Mouse (Mus musculus) right cerebral cortex, postnatal 10 days (tissue): ENCODE results near the gene Ddx43.

Experiments used
- DNase-seq, 2 experiments: peaks; one replicate each; pipeline ENCODE4 v3.0.0; 2021; ENCODE audit warnings: low spot score in 2 of 2

Ddx43 gene

GRCm38 (mm10) chr9:78442579-78443392, 47.2 kb downstream of the Ddx43 start, which contains the start of gene Cgas:
TSS of gene Cgas (minus strand) at chr9:78443237.
- peak; percentile 51 to 59 for DNase-seq

- no peak for DNase-seq
Observed at GRCm38 (mm10) chr9:78447606-78447972, 52.0 kb downstream of the Ddx43 start.

DNA sequence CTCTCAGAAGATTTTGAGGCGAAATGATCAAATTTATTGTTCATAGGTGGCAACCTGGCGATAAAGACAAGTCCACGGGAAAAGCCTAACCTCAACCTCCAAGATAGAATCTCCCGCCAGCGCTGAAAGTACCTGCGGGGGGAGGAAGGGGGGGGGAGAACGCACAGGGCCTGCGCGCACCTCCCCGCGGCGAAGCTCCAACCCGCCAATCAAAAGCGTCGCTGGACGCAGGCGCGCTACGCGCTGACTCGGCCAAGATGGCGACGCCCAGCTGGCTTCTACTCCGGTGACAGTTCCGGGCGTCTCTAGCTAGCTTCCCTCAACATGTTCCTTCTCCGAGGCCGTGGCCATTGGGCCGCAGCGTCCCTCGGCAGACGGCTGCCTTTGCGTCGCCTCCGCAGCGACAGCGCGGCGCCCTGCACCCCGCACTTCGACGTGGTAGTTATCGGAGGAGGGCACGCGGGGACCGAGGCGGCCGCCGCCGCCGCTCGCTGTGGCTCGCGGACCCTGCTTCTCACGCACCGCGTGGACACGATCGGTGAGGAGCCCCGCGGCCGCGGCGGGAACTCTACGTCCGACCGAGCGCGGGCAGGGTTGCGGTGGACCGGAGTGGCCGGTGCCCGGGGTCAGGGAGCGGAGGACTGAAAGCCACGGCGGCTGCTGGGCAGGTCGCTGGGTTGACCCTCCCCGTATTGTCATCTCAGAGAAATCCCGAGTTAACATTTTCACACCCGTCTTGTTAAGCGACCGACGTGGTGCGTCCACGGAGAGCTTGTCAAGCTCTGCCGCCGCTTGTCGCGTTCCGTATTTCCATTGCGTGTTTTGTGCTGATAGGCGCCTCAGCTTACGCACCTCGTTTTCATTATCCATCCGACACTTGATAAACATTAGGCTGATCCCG, 52.6 kb downstream of the Ddx43 start, which contains the start of the genes Mto1 and Gm17324:
Gene Mto1 (plus strand): TSS at position 236 of the 901 bp plus-strand sequence.
Gene Gm17324 (minus strand): TSS at position 814 of the 901 bp plus-strand sequence.
- DNase-seq: peak; percentile 92 to 94

DNA sequence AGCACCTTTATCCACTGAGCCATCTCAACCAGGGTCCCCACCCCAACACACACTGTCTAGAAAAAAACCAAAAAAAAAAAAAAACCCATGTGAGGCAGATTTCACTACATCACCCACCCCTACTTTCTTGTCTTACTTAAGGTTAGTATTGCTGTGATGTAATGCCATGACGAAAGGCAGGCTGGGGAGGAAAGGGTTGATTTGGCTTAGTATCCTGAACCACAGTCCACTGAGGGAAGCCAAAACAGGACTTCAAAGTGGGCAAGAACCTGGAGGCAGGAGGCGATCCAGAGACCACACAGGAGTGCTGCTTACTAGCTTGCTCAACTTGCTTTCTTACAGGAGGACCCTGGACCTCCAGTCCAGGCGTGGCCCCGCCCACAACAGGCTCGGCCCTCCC, 54.8 kb downstream of the Ddx43 start:
- no peak for DNase-seq

DNA sequence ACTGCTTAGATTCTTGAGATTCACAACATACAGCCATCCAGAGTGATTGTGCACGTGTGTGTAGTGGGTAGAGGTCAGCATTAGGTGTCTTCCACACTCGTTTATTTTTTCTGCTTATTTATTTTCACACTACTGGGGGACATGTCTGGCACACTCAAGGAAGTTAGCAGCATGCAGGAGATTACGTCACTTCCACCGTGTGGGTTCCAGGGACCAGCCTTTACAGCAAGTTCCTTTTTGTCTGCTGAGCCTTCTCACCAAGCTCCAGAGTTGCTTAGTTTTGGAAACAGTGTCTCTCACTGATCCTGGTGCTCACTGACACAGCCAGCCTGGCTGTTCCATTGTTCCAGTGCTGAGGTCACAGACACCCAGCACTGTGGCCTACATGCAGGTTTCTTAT, 55.8 kb downstream of the Ddx43 start:
- peak in 1 of 2 experiments; percentile 51 for DNase-seq

GRCm38 (mm10) chr9:78457026-78457425, 61.4 kb downstream of the Ddx43 start:
- DNase-seq: no peak

- no peak for DNase-seq
Observed at GRCm38 (mm10) chr9:78463337-78463736, 67.8 kb downstream of the Ddx43 start.

GRCm38 (mm10) chr9:78465725-78466124, 70.1 kb downstream of the Ddx43 start:
- no peak for DNase-seq
